Mouse (Mus musculus) forebrain, embryonic 10.5 days (tissue): ENCODE data around the gene Cphx3. TPM values are rescaled to one million over a fixed set of nuclear protein-coding genes. Genes with fewer than 3 reads are reported as not detected.
"Not testable (repeated sequence)": the region's sequence is repeated elsewhere in the genome, so short reads cannot be mapped to it uniquely, and the experiment has no call there.

Experiments used
- DNase-seq: peaks from one replicate; pipeline ENCODE4 v3.0.0-alpha.2; 2017; ENCODE audit warnings: low spot score; ENCODE audit errors: extremely low spot score
- H3K27ac ChIP-seq: fragments of 300-500 bp; sonication (generic); 2 replicates; pipeline ENCODE4 v1.5.1; 2016; ENCODE audit warnings: mild to moderate bottlenecking
- H3K27me3 ChIP-seq: fragments of 300-500 bp; sonication (generic); 2 replicates; pipeline ENCODE4 v1.6.1; 2016; ENCODE audit warnings: mild to moderate bottlenecking; ENCODE audit not compliant: poor library complexity, severe bottlenecking
- H3K36me3 ChIP-seq: fragments of 300-500 bp; sonication (generic); replicated peaks from 2 replicates; pipeline ENCODE4 v1.6.1; 2016; ENCODE audit warnings: mild to moderate bottlenecking, moderate library complexity
- H3K4me1 ChIP-seq: fragments of 300-500 bp; sonication (generic); 2 replicates; pipeline ENCODE4 v1.6.1; 2016
- H3K4me3 ChIP-seq: fragments of 300-500 bp; sonication (generic); 2 replicates; pipeline ENCODE4 v1.5.1; 2016; ENCODE audit warnings: mild to moderate bottlenecking, moderate library complexity
- H3K9me3 ChIP-seq: fragments of 300-500 bp; sonication (generic); 2 replicates; pipeline ENCODE4 v1.6.1; 2016; ENCODE audit warnings: mild to moderate bottlenecking, moderate library complexity
- WGBS: fragments of 180-500 bp; shearing (Covaris S2); methylation state at CpG from one replicate; pipeline ENCODE4 v1.1.7; 2016; 5-methylcytosine and 5-hydroxymethylcytosine counted together
- polyA plus RNA-seq: library from polyadenylated mRNA; unstranded; fragments of >200 nt; fragmentation: Nextera tagmentation; extraction: Ambion mirVana; gene quantifications from 2 replicates; pipeline ENCODE4 v1.2.1, GENCODE M21; 2016

The Cphx3 gene
- polyA plus RNA-seq, 1 experiment from 2014 or later: not detected

- H3K9me3 ChIP-seq, H3K4me3 ChIP-seq, H3K27ac ChIP-seq, H3K36me3 ChIP-seq, DNase-seq, H3K4me1 ChIP-seq, H3K27me3 ChIP-seq: not testable (repeated sequence)
- no CpG with 5 or more reads among the region's 8 CpGs for WGBS
These were observed 106.3 kb downstream of the Cphx3 start for GRCm38 (mm10) chr14:26188361-26188760.

- H3K4me1 ChIP-seq, H3K4me3 ChIP-seq, H3K9me3 ChIP-seq, H3K36me3 ChIP-seq, H3K27ac ChIP-seq, H3K27me3 ChIP-seq, DNase-seq: not testable (repeated sequence)
- WGBS: no CpG with 5 or more reads among the region's 3 CpGs
These were observed 115.8 kb downstream of the Cphx3 start for GRCm38 (mm10) chr14:26197851-26198250.

GRCm38 (mm10) chr14:26206197-26206925 is 124.3 kb downstream of the Cphx3 start:
- not testable (repeated sequence) for H3K27ac ChIP-seq, H3K9me3 ChIP-seq, DNase-seq, H3K4me3 ChIP-seq, H3K4me1 ChIP-seq, H3K36me3 ChIP-seq, H3K27me3 ChIP-seq
- WGBS: no CpG with 5 or more reads among the region's 44 CpGs

GRCm38 (mm10) chr14:26206926-26207247 is 124.8 kb downstream of the Cphx3 start, which contains the start of gene Tmem254b:
Tmem254b (minus strand) TSS chr14:26207041.
- H3K9me3 ChIP-seq, H3K36me3 ChIP-seq, H3K27me3 ChIP-seq, H3K4me3 ChIP-seq, H3K4me1 ChIP-seq, H3K27ac ChIP-seq, DNase-seq: not testable (repeated sequence)
- no CpG with 5 or more reads among the region's 10 CpGs for WGBS

GRCm38 (mm10) chr14:26216233-26217000 is 134.3 kb downstream of the Cphx3 start:
- not testable (repeated sequence) for H3K4me1 ChIP-seq, H3K27ac ChIP-seq, H3K27me3 ChIP-seq, H3K36me3 ChIP-seq, DNase-seq, H3K9me3 ChIP-seq, H3K4me3 ChIP-seq
- WGBS: no CpG with 5 or more reads among the region's 5 CpGs

GRCm38 (mm10) chr14:26237183-26237582 is 155.1 kb downstream of the Cphx3 start:
- H3K9me3 ChIP-seq, H3K27me3 ChIP-seq, H3K4me1 ChIP-seq, DNase-seq, H3K36me3 ChIP-seq, H3K4me3 ChIP-seq, H3K27ac ChIP-seq: not testable (repeated sequence)
- no CpG with 5 or more reads among the region's 2 CpGs for WGBS

- not testable (repeated sequence) for H3K36me3 ChIP-seq, H3K27ac ChIP-seq, DNase-seq, H3K27me3 ChIP-seq, H3K4me3 ChIP-seq, H3K9me3 ChIP-seq, H3K4me1 ChIP-seq
- no CpG with 5 or more reads among the region's 25 CpGs for WGBS
These were observed 175.9 kb downstream of the Cphx3 start, which contains the start of gene Duxbl3 for GRCm38 (mm10) chr14:26257756-26258617. Duxbl3 (plus strand) TSS chr14:26257962.

GRCm38 (mm10) chr14:26258729-26259128 is 176.6 kb downstream of the Cphx3 start:
- not testable (repeated sequence) for DNase-seq, H3K4me3 ChIP-seq, H3K36me3 ChIP-seq, H3K27ac ChIP-seq, H3K4me1 ChIP-seq, H3K9me3 ChIP-seq, H3K27me3 ChIP-seq
- WGBS: no CpG with 5 or more reads among the region's 6 CpGs

Other genes with a start within 250 kb of the Cphx3 start
- 3.5 and 4.1 TPM in 2 replicates for gene Anxa11, start 240.1 kb upstream of the Cphx3 start, polyA plus RNA-seq
- not detected in 2 replicates for gene Plac9a, start 179.2 kb upstream of the Cphx3 start, polyA plus RNA-seq
- 2.4 and 3.1 TPM in 2 replicates for gene Tmem254a, start 154.6 kb upstream of the Cphx3 start, polyA plus RNA-seq
- gene Cphx1, start 144.0 kb upstream of the Cphx3 start, polyA plus RNA-seq: not detected in 2 replicates
- gene Duxbl1, start 103.7 kb upstream of the Cphx3 start, polyA plus RNA-seq: 2.9 and 3.9 TPM in 2 replicates
- 0.55 TPM in 1 of 2 replicates, not detected in the other for gene Gm9780, start 39.6 kb upstream of the Cphx3 start, polyA plus RNA-seq
- 18.2 and 19.0 TPM in 2 replicates for gene Tmem254c, start 14.9 kb upstream of the Cphx3 start, polyA plus RNA-seq
- gene Cphx2, start 781 bp upstream of the Cphx3 start, polyA plus RNA-seq: not detected in 2 replicates
- not detected in 2 replicates for gene Duxbl2, start 36.1 kb downstream of the Cphx3 start, polyA plus RNA-seq
- gene Plac9b, start 100.2 kb downstream of the Cphx3 start, polyA plus RNA-seq: not detected in 2 replicates
- gene Tmem254b, start 124.7 kb downstream of the Cphx3 start, polyA plus RNA-seq: 13.7 and 16.7 TPM in 2 replicates
- gene Duxbl3, start 175.7 kb downstream of the Cphx3 start, polyA plus RNA-seq: 4.7 TPM in 2 replicates